Mouse (Mus musculus): ENCODE data around the gene Nup93.
"Not testable (repeated sequence)": the region's sequence is repeated elsewhere in the genome, so short reads cannot be mapped to it uniquely, and the experiment has no call there.

DNA sequence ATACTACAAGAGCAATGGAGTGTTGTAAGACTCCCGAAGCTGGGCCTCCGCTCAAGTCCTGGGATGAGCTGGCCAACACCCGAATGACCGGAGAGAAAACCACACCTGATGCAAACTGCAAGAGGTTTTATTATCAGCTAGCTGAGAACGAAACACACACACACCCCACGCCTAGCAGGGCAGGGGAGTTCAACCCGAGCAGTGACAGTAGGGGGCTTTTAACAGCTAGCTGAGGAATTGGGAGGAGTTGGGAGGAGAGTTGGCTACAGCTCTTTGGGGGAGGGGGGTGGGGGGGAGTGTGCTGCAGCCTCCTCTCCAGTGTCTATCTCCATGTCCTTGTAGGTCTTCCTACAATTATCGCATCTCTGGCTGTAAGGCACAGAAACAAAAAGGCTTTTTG, 48.6 kb upstream of the Nup93 start:
- TF ChIP-seq CTCF (IDR thresholded peaks at IDR 0.05; ENCODE audit: borderline replicate concordance, extremely low read depth, insufficient read depth, insufficient read length); POLR2A (IDR thresholded peaks at IDR 0.05; ENCODE audit: borderline replicate concordance, extremely low read depth, insufficient read depth, insufficient read length, poor library complexity, severe bottlenecking): not testable (repeated sequence)
